Mouse (Mus musculus): Measurements from ENCODE around the gene Rara.

The Rara gene

GRCm38 (mm10) chr11:98995987-98996386, 68.4 kb downstream of the Rara start:
- DNase-seq (ENCODE audit: low read depth, low spot score) = no peak

GRCm38 (mm10) chr11:98997659-98998058, 70.0 kb downstream of the Rara start:
- DNase-seq (ENCODE audit: low read depth, low spot score) = no peak

DNA sequence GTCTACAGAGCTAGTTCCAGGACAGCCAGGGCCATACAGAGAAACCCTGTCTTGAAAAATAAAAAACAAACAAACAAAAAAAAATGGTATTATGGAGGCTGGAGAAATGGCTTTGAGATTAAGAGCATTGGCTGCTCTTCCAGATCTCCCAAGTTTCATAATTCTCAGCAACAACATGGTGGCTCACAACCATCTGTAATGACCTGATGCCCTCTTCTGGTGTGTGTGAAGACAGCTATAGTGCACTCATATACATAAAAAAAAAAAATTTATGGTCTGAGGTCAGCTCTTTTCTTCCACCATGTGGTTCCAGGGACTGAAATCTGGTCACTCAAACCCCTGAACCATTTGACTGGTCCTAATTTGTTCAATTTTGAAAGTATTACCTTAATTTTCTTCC, 71.2 kb downstream of the Rara start:
- no peak for DNase-seq (ENCODE audit: low read depth, low spot score)

DNA sequence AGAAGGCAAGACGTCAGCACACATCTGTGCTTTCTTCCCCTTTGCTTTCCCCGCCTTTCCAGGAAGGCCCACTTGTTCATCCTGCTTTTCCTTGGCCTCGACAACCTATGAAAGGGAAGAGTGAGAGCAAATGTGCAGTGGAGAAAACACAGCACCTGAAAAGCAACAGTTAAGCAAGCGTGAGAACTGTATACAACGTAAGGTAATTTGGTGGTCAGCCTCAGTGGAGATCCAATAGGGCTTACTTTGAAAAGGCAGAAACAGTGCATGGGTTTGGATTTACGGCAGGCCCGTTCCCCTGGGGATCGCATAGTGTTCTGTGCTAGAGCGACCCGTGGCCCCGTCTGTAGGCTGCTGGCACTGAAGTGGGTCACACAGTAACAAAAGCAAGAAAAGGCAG, 71.6 kb downstream of the Rara start:
- DNase-seq (ENCODE audit: low read depth, low spot score) = no peak

GRCm38 (mm10) chr11:99006788-99007187, 79.2 kb downstream of the Rara start:
- DNase-seq (ENCODE audit: low read depth, low spot score) = no peak

DNA sequence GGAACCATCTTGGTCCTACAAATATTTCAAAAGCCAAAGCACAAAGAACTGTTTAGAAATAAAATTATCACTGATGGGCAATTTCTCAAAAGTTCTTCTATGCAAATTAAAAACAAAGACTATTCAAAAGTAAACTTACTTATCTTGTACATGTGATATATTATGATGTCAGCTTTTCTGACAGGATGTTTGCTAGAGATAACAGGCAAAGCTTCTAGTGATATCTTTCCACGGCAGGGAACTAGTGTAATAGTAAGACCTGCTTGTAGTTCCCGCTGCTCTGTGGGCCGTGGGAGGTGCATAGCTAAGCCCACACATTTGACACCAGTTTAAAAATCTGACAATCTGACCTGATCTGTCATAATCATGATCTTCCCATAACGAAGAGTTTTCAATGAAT, 82.5 kb downstream of the Rara start:
- DNase-seq (ENCODE audit: low read depth, low spot score) = no peak

- no peak for DNase-seq (ENCODE audit: low read depth, low spot score)
These were observed 83.1 kb downstream of the Rara start for GRCm38 (mm10) chr11:99010706-99011105.

GRCm38 (mm10) chr11:99013856-99014255, 86.2 kb downstream of the Rara start:
- no peak for DNase-seq (ENCODE audit: low read depth, low spot score)

- no peak for DNase-seq (ENCODE audit: low read depth, low spot score)
These were observed 92.2 kb downstream of the Rara start for GRCm38 (mm10) chr11:99019844-99020243.

- no peak for DNase-seq (ENCODE audit: low read depth, low spot score)
These were observed 94.8 kb downstream of the Rara start for GRCm38 (mm10) chr11:99022384-99022933.

DNA sequence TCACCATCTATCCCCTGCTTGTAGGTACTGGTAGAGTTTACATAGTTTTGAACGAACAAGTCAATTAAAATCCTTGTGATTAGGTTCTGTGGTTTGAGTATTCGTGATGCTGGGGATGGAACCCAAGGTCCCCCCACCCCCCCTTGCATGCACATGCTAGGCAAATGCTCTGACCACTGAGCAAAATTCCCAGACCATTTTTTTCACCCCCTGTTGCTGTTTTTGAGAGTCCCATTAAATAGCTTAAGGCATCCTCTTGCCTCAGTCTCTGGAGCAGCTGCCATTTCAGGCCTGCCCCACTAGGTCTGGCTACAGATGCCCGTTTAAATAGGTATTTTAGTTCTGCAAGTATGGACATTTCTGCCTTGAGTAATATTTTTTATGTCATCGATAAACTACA, 95.5 kb downstream of the Rara start:
- DNase-seq (ENCODE audit: low read depth, low spot score) = no peak

- DNase-seq (ENCODE audit: low read depth, low spot score) = peak; percentile 97
These were observed 96.2 kb downstream of the Rara start, which contains the start of gene Top2a for GRCm38 (mm10) chr11:99023500-99024467. Gene Top2a (minus strand): TSS chr11:99024189.

All from telencephalon, adult 2 months (tissue).